Mouse (Mus musculus) limb, embryonic 15.5 days (tissue): Measurements from ENCODE around the gene Sh2b3. TPM values are rescaled to one million over a fixed set of nuclear protein-coding genes. Genes with fewer than 3 reads are reported as not detected.

Source experiments
- ATAC-seq: fragments of 200-750 bp; cut with Nextera tagmentation; 2 replicates; pipeline ENCODE4 v1.8.0; 2017; ENCODE audit warnings: low read depth, moderate TSS enrichment; ENCODE audit not compliant: insufficient number of reproducible peaks, low FRiP score, low TSS enrichment
- H3K27ac ChIP-seq: fragments of 300-500 bp; sonication (generic); 2 replicates; pipeline ENCODE4 v1.5.1; 2015; ENCODE audit warnings: moderate library complexity, mild to moderate bottlenecking, inconsistent platforms
- H3K27me3 ChIP-seq: fragments of 300-500 bp; sonication (generic); 2 replicates; pipeline ENCODE4 v1.6.1; 2015; ENCODE audit warnings: inconsistent platforms
- H3K36me3 ChIP-seq: fragments of 300-500 bp; sonication (generic); 2 replicates; pipeline ENCODE4 v1.6.1; 2015; ENCODE audit warnings: inconsistent platforms
- H3K4me1 ChIP-seq: fragments of 300-500 bp; sonication (generic); 2 replicates; pipeline ENCODE4 v1.6.1; 2015; ENCODE audit warnings: inconsistent platforms
- H3K4me2 ChIP-seq: fragments of 300-500 bp; sonication (generic); 2 replicates; pipeline ENCODE4 v1.6.1; 2015; ENCODE audit warnings: mild to moderate bottlenecking, inconsistent platforms
- H3K4me3 ChIP-seq: fragments of 300-500 bp; sonication (generic); 2 replicates; pipeline ENCODE4 v1.5.1; 2015; ENCODE audit warnings: mild to moderate bottlenecking, inconsistent platforms
- H3K9ac ChIP-seq: fragments of 300-500 bp; sonication (generic); 2 replicates; pipeline ENCODE4 v1.6.1; 2015; ENCODE audit warnings: inconsistent platforms
- H3K9me3 ChIP-seq: fragments of 300-500 bp; sonication (generic); 2 replicates; pipeline ENCODE4 v1.6.1; 2016; ENCODE audit warnings: inconsistent platforms
- WGBS: fragments of 180-500 bp; shearing (Covaris S2); methylation state at CpG from one replicate; pipeline ENCODE4 v1.1.7; 2015; 5-methylcytosine and 5-hydroxymethylcytosine counted together
- microRNA-seq: library from miRNA; unstranded; fragments of <30 nt; microRNA quantifications from one replicate; pipeline ENCODE4, GENCODE M21; 2016
- polyA plus RNA-seq: library from polyadenylated mRNA; unstranded; fragments of >200 nt; fragmentation: Nextera tagmentation; extraction: Ambion mirVana; gene quantifications from 2 replicates; pipeline ENCODE4 v1.2.1, GENCODE M21; 2015

The Sh2b3 gene
- polyA plus RNA-seq, 1 experiment from 2014 or later, result 14.8 TPM

GRCm38 (mm10) chr5:121771611-121772010 is 65.8 kb downstream of the Sh2b3 start:
- Histone ChIP-seq H3K27me3 (no peaks in the 10 kb centered on the region), H3K4me1 (no peaks in the 10 kb centered on the region), H3K36me3 (peaks cover 41% of the 10 kb centered on the region), H3K9ac (no peak overlapping the region), H3K4me3 (no peak overlapping the region), H3K4me2 (no peak overlapping the region), H3K27ac (no peak overlapping the region), H3K9me3 (no peaks in the 10 kb centered on the region)
- 90% methylated on average over 3 of the region's 3 CpGs for WGBS
- ATAC-seq, result no peak

- no peak overlapping the region for H3K9ac ChIP-seq
- H3K36me3 ChIP-seq, result peaks cover 42% of the 10 kb centered on the region
- ATAC-seq, result no peak
- no peak overlapping the region for H3K4me2 ChIP-seq
- no peaks in the 10 kb centered on the region for H3K27me3 ChIP-seq
- H3K4me1 ChIP-seq, result no peaks in the 10 kb centered on the region
- H3K4me3 ChIP-seq, result no peak overlapping the region
- no peak overlapping the region for H3K27ac ChIP-seq
- no peaks in the 10 kb centered on the region for H3K9me3 ChIP-seq
- WGBS, result 79% methylated on average over 7 of the region's 7 CpGs
Measured at GRCm38 (mm10) chr5:121769827-121770226, 67.6 kb downstream of the Sh2b3 start.

- 72% methylated on average over 2 of the region's 2 CpGs for WGBS
- H3K9ac ChIP-seq, result no peak overlapping the region
- no peaks in the 10 kb centered on the region for H3K27me3 ChIP-seq
- no peak overlapping the region for H3K27ac ChIP-seq
- ATAC-seq, result no peak
- H3K9me3 ChIP-seq, result no peaks in the 10 kb centered on the region
- H3K4me1 ChIP-seq, result no peaks in the 10 kb centered on the region
- H3K4me3 ChIP-seq, result no peak overlapping the region
- H3K36me3 ChIP-seq, result peaks cover 38% of the 10 kb centered on the region
- no peak overlapping the region for H3K4me2 ChIP-seq
Measured at GRCm38 (mm10) chr5:121767564-121767963, 69.9 kb downstream of the Sh2b3 start.

- no peak overlapping the region for H3K4me3 ChIP-seq
- H3K27me3 ChIP-seq, result no peaks in the 10 kb centered on the region
- no peak overlapping the region for H3K27ac ChIP-seq
- no peak for ATAC-seq
- 87% methylated on average over 4 of the region's 4 CpGs for WGBS
- H3K9ac ChIP-seq, result no peak overlapping the region
- H3K4me1 ChIP-seq, result no peaks in the 10 kb centered on the region
- H3K9me3 ChIP-seq, result no peaks in the 10 kb centered on the region
- H3K36me3 ChIP-seq, result peaks cover 40% of the 10 kb centered on the region
- no peak overlapping the region for H3K4me2 ChIP-seq
Measured at GRCm38 (mm10) chr5:121766038-121766773, 71.2 kb downstream of the Sh2b3 start.

Small RNAs within 50 kb of the gene (microRNA-seq; reads per million reads assigned to microRNA genes)
- gene Mir7031, result 0.61 reads per million

Other genes starting within 250 kb of the Sh2b3 start
- gene Aldh2, start 243.8 kb downstream of the Sh2b3 start, polyA plus RNA-seq, result 249 and 251 TPM in 2 replicates
- 1.8 and 3.1 TPM in 2 replicates for gene Acad12, start 218.7 kb downstream of the Sh2b3 start, polyA plus RNA-seq
- 2.2 and 3.3 TPM in 2 replicates for gene Acad10, start 177.1 kb downstream of the Sh2b3 start, polyA plus RNA-seq
- 43.9 and 46.4 TPM in 2 replicates for gene Brap, start 177.1 kb downstream of the Sh2b3 start, polyA plus RNA-seq
- gene Atxn2, start 126.3 kb downstream of the Sh2b3 start, polyA plus RNA-seq, result 48.5 and 49.4 TPM in 2 replicates
- gene Pheta1, start 11.3 kb upstream of the Sh2b3 start, polyA plus RNA-seq, result 28.0 and 29.0 TPM in 2 replicates
- gene Cux2, start 212.5 kb upstream of the Sh2b3 start, polyA plus RNA-seq, result 2.0 and 2.5 TPM in 2 replicates